Mouse (Mus musculus): Measurements from ENCODE around the gene Fndc9. TPM values are rescaled to one million over a fixed set of nuclear protein-coding genes. Genes with fewer than 3 reads are reported as not detected.

The Fndc9 gene
- total RNA-seq (2021) (not detected), polyA plus RNA-seq (2012; rRNA removed) (not detected in 2 replicates)
- long read RNA-seq, partial matches to known transcripts, result 0 of 2 reads
- long read RNA-seq, other reads (novel, unspliced or antisense), result 2 of 2 reads

DNA sequence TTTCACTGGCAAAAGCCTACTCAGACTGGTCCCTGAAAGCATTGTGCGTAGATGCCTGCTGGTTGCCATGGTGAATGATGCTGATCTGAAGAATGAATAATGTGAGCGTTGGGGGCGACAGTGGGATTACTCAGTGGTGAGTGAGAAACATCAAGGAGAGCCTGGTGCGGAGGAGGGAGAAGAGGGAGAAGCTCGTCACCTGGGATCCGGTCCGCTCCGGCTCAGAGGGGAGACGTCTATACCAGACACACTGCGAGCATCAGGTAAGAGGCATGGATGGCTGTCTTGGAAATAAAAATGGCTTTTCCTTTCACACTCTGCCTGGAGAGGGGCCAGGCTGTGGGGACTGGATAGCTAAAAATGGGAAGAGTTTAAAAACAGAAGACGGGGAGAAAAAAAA is at the start of gene Fndc9:
Gene Fndc9, plus strand, starts transcription at position 198 of the 400 bp plus-strand sequence.
- DNase-seq, result no peak

GRCm38 (mm10) chr11:46188283-46188682 is 47.0 kb upstream of the Fndc9 start:
- DNase-seq, result no peak

- DNase-seq, result no peak
Observed at GRCm38 (mm10) chr11:46194175-46194574, 41.2 kb upstream of the Fndc9 start.

GRCm38 (mm10) chr11:46200664-46201063 is 34.7 kb upstream of the Fndc9 start:
- DNase-seq, result no peak

DNA sequence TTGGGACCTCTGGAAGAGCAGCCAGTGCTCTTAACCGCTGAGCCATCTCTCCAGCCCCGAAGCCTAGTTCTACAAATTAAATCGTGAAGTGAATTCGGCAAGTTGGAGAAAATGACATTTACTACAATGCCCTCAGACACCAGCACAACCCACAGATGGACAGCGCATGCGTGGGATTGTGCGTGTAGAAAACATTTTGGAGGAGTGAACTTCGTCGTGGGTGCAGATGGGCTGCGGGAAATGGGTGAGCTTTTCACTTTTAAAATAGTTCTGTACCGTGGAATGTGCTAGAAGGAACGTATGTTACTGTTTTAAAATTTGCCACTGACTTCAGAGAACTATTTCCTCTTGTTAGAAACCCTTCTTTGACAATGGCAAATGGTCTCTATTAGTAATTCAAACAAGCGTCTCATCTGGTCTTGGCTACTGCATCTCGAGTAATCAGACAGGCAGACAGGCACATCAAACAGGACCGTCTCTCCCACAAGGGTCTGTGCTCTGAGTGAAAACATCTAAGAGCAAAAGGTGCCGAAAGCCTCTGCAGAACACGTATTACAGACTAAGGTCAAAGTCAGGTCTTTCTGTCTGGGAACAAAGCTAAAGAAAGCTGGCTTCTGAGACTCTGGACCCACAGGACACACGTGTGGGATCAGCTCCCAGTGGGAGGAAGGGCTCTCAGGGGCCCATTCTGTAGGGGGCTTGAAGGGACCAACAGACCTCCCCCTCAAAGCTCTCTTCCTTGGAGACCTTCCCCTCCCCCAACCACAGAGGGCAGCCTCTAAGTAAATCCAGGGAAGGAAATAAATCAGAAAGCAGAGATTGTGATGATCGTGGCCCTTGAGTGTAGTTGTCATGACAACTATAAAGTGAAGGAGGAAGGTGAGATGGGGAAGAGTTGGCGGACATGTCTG is 33.4 kb upstream of the Fndc9 start:
- no peak for DNase-seq

DNA sequence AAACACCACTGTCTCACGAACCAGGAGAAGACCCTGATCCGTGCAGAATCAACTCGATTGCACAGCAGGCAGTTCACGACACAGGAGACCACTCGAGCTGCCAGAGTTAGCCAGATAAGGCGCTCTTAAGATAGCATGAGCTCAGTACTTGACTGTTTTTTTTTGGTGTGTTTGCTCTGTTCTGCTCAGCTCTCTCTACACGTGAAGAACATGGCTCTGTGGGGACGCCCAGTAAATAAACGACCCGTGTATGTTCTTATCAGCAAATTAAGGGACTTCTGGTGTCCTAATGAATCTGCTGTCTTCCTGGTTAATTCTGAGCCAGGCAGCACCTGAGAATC is 32.8 kb upstream of the Fndc9 start:
- DNase-seq, result no peak

DNA sequence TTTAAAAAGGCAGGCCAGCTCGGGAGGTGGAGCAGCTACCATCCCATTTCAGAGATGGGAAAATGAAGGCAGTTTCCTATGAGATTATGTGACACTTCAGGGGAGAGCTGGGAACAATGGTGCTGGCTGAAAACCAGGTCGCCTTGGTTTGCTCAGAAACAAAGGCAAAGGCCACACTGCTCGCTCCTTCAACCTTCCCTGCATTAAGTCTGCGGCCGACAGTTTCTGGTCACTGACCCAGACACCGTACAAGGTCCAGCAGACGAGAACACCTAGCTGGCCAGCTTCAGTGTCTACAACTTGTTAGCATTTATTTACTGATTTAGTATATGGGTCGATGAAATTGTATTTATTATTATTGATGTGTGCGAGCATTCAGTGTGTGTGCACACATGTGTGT is 30.5 kb upstream of the Fndc9 start:
- DNase-seq, result no peak

DNA sequence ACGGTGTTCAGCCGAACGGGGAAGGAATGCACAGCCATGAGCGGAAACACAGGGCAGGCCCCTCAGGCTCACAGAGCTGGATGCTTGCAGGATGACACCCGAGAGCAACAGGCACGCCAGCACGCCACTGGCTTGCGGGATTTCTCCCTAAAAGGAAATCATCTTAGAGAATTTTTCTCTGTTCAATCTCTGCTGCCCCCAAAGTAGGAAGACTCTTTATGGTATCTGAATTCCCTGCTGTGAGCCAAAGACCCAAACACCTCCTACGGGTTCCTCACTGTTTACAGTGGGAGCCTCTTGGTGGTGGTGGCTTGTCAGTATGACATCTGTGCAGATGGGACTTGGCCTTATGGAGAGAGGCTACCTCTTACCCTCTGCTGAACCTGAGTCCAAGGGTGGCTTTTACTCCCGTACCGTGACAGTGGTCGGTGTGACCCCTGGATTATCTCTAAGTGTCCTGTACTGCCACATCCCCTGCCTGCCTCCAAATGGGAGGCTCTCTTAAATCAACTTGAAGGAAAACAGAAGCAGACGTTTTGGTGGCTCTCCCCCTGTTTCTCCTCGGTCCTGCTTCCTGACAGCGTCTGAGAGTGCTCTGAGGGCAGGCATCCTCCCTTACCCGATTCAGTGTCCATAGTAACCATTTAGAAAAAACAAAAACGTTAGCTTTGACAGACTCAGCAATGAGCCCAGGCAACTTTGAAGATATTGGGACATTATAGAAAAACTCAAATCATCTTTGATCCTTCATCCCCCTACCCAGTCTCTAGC is 29.5 kb upstream of the Fndc9 start:
- DNase-seq, result no peak

GRCm38 (mm10) chr11:46209884-46210283 is 25.4 kb upstream of the Fndc9 start:
- no peak for DNase-seq

DNA sequence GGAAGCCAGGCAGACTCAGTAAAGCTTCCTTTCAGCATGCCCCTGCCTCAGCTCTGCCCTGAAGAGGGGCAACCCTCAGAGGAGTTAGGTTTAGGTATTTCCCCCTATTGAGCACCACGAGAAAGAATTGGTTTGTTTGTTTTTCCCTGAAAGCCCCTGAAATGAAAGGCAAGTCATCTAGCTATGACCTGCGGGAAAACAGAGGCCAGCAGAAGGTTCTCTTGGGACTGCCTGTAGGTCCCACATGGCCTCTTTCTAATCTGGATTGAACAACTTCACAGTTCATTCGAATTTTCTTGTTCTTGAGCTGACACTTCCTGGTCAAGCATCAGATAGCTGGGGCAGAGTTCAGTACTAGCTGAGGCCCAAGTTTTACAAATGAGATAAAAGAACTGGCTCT is 23.5 kb upstream of the Fndc9 start:
- DNase-seq, result no peak

- no peak for DNase-seq
Observed at GRCm38 (mm10) chr11:46213844-46214243, 21.5 kb upstream of the Fndc9 start.

DNA sequence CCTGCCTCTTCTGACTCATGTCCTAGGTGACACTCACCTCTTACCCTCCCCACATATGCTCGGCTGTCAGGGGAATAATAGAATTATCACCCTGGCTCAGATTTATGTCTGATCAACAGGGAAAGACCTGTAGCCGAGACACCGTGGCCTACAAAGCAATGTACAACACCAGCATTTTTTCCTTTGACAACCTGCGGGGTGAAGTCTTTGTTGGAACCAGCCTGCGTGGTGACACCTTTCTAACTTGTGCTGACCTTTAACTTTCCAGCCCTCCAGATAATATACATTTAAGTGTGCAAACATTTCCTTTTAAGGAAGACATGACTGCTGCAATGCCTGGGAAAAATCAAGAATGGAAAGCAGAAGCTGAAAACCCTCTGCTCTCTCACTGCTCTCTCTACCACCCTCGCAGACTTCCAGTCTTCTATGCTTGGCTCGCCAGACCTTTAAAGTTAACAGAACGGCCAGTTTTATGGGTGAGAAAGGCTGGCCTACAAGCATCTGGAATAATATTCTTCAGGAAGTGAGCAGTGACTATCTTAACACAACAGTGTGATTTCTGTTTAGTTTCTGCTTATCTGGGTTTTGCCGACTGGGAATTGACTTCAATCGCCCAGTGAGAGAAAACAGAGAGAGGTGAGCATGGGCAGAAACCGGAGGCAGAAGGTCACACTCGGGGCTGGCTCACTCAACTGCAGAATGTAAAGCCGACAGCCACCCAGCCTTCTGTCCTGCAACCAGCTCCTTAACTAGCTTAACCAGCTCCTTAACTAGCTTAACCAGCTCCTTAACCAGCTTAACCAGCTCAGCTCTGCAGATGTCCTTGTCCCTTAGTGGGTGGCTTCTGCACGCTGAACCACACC is 20.7 kb upstream of the Fndc9 start:
- no peak for DNase-seq

GRCm38 (mm10) chr11:46215354-46215753 is 20.0 kb upstream of the Fndc9 start:
- DNase-seq, result peak; percentile 50

DNA sequence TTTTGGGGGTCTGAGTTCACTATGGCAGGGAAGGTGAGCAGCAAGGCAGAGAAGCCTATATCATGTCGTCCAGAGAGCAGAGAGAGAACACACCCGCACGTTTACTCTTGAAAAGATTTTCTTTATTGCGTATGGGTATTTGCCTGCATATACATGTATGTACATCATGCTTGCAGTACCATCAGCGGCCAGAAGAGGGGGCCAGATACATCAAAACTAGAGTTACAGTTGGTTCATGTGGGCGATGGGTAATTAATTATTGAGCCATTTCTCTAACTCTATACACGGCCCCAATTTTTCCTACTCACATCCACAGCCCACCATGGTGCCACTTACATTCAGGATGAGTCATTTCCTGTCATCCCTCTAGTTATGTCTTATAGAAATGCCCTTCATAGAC is 18.7 kb upstream of the Fndc9 start:
- DNase-seq, result no peak

DNA sequence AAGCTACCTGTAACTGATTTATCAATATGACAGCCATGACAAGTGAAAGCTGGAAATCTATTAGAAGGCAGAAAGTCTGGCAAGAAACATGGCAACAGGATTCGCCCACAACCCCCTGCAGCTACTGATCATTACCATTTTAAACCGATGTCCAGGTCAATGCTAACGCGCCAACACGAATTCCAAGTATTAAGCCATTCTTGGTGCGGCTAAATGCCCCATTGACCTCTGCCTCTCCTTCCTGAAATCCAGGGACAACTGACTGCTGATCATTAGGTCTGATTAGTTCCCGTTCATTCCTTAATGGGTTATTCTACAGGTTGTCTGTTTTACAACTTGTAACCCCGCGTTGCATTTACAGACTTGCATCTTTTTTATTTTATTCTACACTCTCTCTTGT is 17.6 kb upstream of the Fndc9 start:
- no peak for DNase-seq

GRCm38 (mm10) chr11:46218584-46218983 is 16.7 kb upstream of the Fndc9 start:
- no peak for DNase-seq

GRCm38 (mm10) chr11:46219380-46219779 is 16.0 kb upstream of the Fndc9 start:
- no peak for DNase-seq

DNA sequence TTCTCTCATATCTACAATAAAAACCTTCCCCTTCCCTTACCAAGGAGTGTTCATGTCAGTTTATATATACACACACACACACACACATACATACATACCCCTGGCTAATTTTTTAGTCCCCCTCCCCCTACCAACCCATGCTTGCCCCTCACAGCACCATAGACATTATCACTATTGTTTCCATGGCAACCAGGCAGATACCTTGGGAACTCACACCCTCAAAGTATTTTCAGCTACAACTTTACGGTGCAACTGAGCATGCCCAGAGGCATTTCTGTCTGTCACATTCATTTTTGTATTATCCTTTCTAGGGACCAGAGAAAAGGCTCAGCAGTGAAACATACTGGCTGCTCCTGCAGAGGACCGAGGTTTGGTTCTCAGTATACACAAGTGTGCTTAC is 15.1 kb upstream of the Fndc9 start:
- no peak for DNase-seq

DNA sequence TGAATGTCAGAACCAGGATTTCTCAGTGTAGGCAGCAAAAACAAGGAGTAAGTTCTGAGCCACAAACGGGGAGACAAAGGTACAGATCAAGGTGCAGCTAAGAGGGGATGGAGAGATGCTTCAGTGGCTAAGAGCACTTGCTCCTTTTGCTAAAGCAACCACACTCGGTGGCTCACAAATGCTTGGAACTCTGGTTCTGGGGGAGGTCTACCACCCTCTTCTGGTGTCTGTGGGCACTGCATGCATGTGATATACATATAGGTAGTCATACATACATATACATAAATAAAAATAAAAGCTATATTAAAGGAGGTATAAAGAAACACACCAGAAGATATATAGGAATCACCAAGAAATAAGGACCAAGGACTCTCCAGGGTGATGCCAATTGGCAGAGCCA is 11.8 kb upstream of the Fndc9 start:
- DNase-seq, result no peak

DNA sequence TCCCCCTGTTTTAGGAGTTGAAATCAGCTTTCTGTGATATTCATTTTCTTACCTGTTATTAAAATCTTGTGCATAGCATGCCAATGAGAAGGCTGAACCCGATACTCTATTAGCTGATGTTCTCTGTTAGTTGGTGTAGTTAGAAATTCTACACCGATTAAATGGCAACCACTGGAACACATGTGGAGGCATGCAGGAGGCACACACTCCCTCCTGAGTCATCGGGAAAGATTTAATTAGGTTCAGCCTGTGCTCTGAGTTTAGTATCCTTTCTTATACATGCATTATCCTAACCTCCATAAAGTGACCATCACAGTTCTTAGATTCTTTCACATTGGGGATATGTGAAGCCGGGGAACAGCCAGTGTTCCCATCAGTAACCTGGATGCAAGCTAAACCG is 10.0 kb upstream of the Fndc9 start:
- no peak for DNase-seq

DNA sequence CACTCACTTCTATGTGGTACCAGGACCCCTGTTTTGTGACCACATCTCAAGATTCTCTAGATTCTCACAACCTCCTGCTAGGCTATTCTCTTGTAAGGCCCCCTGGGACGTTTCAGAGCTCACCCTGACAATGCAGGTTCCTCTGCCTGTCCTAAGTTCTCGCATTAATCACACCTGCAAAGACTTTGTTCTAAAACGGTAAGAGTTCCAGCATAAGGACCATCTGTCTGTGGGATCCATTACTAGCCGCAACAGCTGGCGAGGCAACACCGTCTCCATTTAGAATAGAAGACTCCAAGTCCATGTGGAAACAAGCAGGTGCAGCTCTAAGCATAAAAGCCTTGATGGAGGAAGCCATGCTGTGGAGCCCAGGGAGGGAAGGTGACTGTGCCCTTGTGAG is 5.1 kb upstream of the Fndc9 start:
- no peak for DNase-seq

GRCm38 (mm10) chr11:46232803-46233202 is 2.5 kb upstream of the Fndc9 start:
- no peak for DNase-seq

Data from adrenal gland, adult 2 months (tissue).